Mouse (Mus musculus): ENCODE results near the gene Catsperg1. TPM values are rescaled to one million over a fixed set of nuclear protein-coding genes. Genes with fewer than 3 reads are reported as not detected.

The Catsperg1 gene
- total and polyA plus RNA-seq, 3 experiments, result 0.68 to 2.0 (median 0.93) TPM

DNA sequence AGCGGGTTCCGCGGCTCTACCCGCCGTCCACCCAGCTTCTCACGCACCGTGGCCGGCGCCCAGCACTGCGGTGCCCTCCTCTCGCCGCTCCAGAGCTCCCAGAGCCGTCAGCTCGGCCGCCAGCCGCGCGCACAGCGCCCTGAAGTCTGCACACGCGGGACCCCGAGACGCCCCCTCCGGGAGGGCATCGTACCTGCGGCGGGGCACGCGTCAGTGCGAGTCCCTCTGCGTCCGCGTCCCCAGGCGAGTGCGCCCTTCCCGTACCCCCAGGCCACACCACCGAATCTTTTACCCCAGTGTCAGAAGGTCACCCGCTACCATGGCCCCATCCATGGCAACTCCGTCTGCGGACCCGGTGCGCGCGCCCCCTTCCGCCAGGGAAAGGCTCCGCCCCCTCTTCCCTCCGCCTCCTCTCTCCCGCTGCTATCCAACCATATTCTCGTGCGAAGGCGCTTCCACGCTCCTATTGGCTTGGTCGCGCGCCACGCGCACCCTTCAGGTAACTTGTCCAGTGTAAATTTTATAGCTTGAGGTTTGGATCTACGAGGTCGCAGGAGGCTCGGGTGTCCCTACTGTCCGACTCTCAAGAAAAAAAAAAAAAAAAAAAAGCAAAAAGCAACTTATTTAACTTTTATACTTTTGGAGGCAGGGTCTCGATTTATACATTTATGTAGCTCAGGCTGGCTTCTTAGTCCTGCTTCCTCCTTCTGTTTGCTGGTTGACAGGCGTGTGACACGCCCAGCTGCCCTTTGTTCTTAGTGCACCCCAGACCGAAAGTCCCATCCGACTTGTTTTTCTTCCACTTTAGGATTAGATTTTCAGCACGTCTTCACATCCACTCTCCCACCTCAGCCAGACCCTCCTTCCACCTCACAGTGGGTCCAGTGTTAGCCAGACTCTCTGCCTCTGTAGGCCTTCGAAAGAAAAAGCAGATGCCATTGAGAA is 57.7 kb downstream of the Catsperg1 start, which contains the start of gene Fam98c:
Gene Fam98c (minus strand): TSS at position 397 of the 945 bp plus-strand sequence.
- TF ChIP-seq HCFC1 (IDR thresholded peaks at IDR 0.05; ENCODE audit: low read depth, low read length) (peak; percentile 14; the same call in 1 of the 2 replicates), POLR2AphosphoS2 (IDR thresholded peaks at IDR 0.05; ENCODE audit: low read depth, low read length) (no peak), UBTF (IDR thresholded peaks at IDR 0.05; ENCODE audit: low read depth, low read length) (peak; percentile 79; the same call in 1 of the 2 replicates), EP300 (IDR thresholded peaks at IDR 0.05; ENCODE audit: low read length) (no peak), MEF2A (IDR thresholded peaks at IDR 0.05; ENCODE audit: borderline replicate concordance, low read depth, low read length) (no peak), JUN (IDR thresholded peaks at IDR 0.05; ENCODE audit: insufficient read depth, low read depth, low read length) (no peak), RCOR1 (conservative IDR thresholded peaks at IDR 0.05; ENCODE audit: low read depth, low read length) (0 out of 2 replicates have a peak, but pooled peaks have one; percentile 38), ZMIZ1 (IDR thresholded peaks at IDR 0.05; ENCODE audit: low read depth, low read length) (no peak), MAZ (IDR thresholded peaks at IDR 0.05; ENCODE audit: low read depth, low read length) (0 out of 2 replicates have a peak, but pooled peaks have one; percentile 45), SMC3 (IDR thresholded peaks at IDR 0.05; ENCODE audit: low read depth, low read length) (no peak), MAX (IDR thresholded peaks at IDR 0.05; ENCODE audit: low read length) (0 out of 2 replicates have a peak, but pooled peaks have one; percentile 29), MYC (IDR thresholded peaks at IDR 0.05; ENCODE audit: low read depth, low read length) (peak; percentile 36; the same call in 1 of the 2 replicates), ZKSCAN1 (IDR thresholded peaks at IDR 0.05; ENCODE audit: borderline replicate concordance, low read depth, low read length) (no peak), GABPA (IDR thresholded peaks at IDR 0.05; ENCODE audit: insufficient replicate concordance, low read depth, low read length) (no peak), ZNF384 (IDR thresholded peaks at IDR 0.05; ENCODE audit: low read depth, low read length) (peak; percentile 33; the same call in 1 of the 2 replicates), USF1 (IDR thresholded peaks at IDR 0.05; ENCODE audit: low read depth, low read length) (no peak), POLR2A (IDR thresholded peaks at IDR 0.05; ENCODE audit: low read depth, low read length) (peak; percentile 73), KAT2A (IDR thresholded peaks at IDR 0.05; ENCODE audit: insufficient replicate concordance, low read length) (no peak), CHD2 (IDR thresholded peaks at IDR 0.05; ENCODE audit: low read length) (peak; percentile 60; the same call in 1 of the 2 replicates), CTCF (conservative IDR thresholded peaks at IDR 0.05 in 1 of 2, IDR thresholded peaks at IDR 0.05 in 1 of 2; ENCODE audit: low read depth in 2 of 2, low read length in 2 of 2) (peak in 1 of 2 experiments; percentile 25; a peak in 2 of 4 replicates), ELF1 (IDR thresholded peaks at IDR 0.05; ENCODE audit: low read depth, low read length) (peak; percentile 59), TBP (conservative IDR thresholded peaks at IDR 0.05; ENCODE audit: low read depth, low read length) (no peak), NELFE (IDR thresholded peaks at IDR 0.05; ENCODE audit: low read depth, low read length) (peak; percentile 30; the same call in 1 of the 2 replicates), RAD21 (IDR thresholded peaks at IDR 0.05; ENCODE audit: low read depth, low read length) (no peak), NRF1 (IDR thresholded peaks at IDR 0.05; ENCODE audit: low read depth, low read length) (peak; percentile 38; the same call in 1 of the 2 replicates), USF2 (conservative IDR thresholded peaks at IDR 0.05; ENCODE audit: low read depth, low read length) (no peak), E2F4 (IDR thresholded peaks at IDR 0.05; ENCODE audit: insufficient replicate concordance, low read depth, low read length) (peak; percentile 45; the same call in 1 of the 2 replicates), JUND (conservative IDR thresholded peaks at IDR 0.05; ENCODE audit: low read depth, low read length) (no peak), MXI1 (IDR thresholded peaks at IDR 0.05; ENCODE audit: low read depth, low read length) (peak; percentile 22; the same call in 1 of the 2 replicates), BHLHE40 (IDR thresholded peaks at IDR 0.05; ENCODE audit: low read depth, low read length) (no peak; the same call in 1 of the 2 replicates), MAFK (IDR thresholded peaks at IDR 0.05; ENCODE audit: insufficient replicate concordance, low read length) (no peak), TCF12 (IDR thresholded peaks at IDR 0.05; ENCODE audit: low read depth, low read length) (0 out of 2 replicates have a peak, but pooled peaks have one; percentile 27), CHD1 (IDR thresholded peaks at IDR 0.05; ENCODE audit: low read depth, low read length) (no peak)
- peaks cover 4 to 32% of the 10 kb centered on the region in 2 experiments for H3K36me3 ChIP-seq (replicated peaks in 1 of 2; ENCODE audit: control insufficient read depth in 1 of 2, insufficient read depth in 1 of 2, low read length in 1 of 2)
- H3K4me3 ChIP-seq (replicated peaks in 1 of 3; ENCODE audit: low read depth in 2 of 3, low read length in 2 of 3, poor library complexity in 1 of 3), result peak within 1 kb of the TSS; percentile 75 to 88 (median 85)
- peaks cover 5 to 12% of the 10 kb centered on the region in 2 experiments; a peak in 2 of 4 replicates for H3K4me1 ChIP-seq (ENCODE audit: control insufficient read depth in 1 of 2, insufficient read depth in 2 of 2)
- H3K9ac ChIP-seq (ENCODE audit: insufficient read depth, low read depth), result peak within 1 kb of the TSS; percentile 61
- in situ Hi-C loops (cut with MboI; ENCODE audit: low pct_ligation_motif_present, low pct_unique_long_range_greater_than_20kb, low sequenced_read_pairs), result no loop called here
- peak within 1 kb of the TSS; percentile 76 for H3K4me2 ChIP-seq (ENCODE audit: insufficient read depth, low read depth, poor library complexity, severe bottlenecking)
- H3K79me2 ChIP-seq (replicated peaks; ENCODE audit: control insufficient read depth, extremely low read depth, insufficient read depth, poor library complexity, severe bottlenecking), result no peaks in the 10 kb centered on the region
- dilution Hi-C loops (cut with MboI; ENCODE audit: extremely low pct_ligation_motif_present, extremely low pct_unique_long_range_greater_than_20kb, low sequenced_read_pairs), result no loop called here
- DNase-seq (ENCODE audit: extremely low read depth), result peak; percentile 84
- peak within 1 kb of the TSS; percentile 32 for H3K27ac ChIP-seq (ENCODE audit: insufficient read depth, low read depth)
- H3K9me3 ChIP-seq (replicated peaks; ENCODE audit: low read length), result peaks cover 6% of the 10 kb centered on the region
- no peaks in the 10 kb centered on the region for H3K27me3 ChIP-seq (replicated peaks)

Data from CH12.LX (cell line).